7 mouse cellular contexts compared by ENCODE assay signal in genomic region chr16:8637217-8638051, GRCm38 (mm10). TPM values are rescaled to one million over a fixed set of nuclear protein-coding genes. Genes with fewer than 3 reads are reported as not detected.
DNase-seq lines count a peak whose midpoint lies in the region; ATAC-seq lines count a peak whose summit lies in the region.

Gene Pmm2, plus strand, starts transcription at chr16:8637674.
Gene Tmem186, minus strand, starts transcription at chr16:8637712.

- intact Hi-C loops in gastrocnemius, postnatal 36 days (cut with DNase I): loop anchor here (5.0 kb wide), 1 partner anchor 145 kb away; no protein-coding TSS in a partner anchor
- intact Hi-C loops in left cerebral cortex, postnatal 25 days (cut with DNase I): loop anchor here (10.0 kb wide), 1 partner anchor 143 kb away; no protein-coding TSS in a partner anchor

- ATAC-seq in intestine, embryonic 15.5 days: peak; percentile 92

- WGBS in intestine, embryonic 15.5 days: under 1% methylated on average over 59 of the region's 59 CpGs
- WGBS in midbrain, embryonic 10.5 days: under 1% methylated on average over 59 of the region's 59 CpGs

- no peaks in the 10 kb centered on the region for H3K9me3 ChIP-seq in intestine, embryonic 15.5 days
- H3K9me3 ChIP-seq in midbrain, embryonic 10.5 days (replicated peaks): no peaks in the 10 kb centered on the region

- H3K4me2 ChIP-seq in intestine, embryonic 15.5 days (replicated peaks): peak within 1 kb of the TSS; percentile 64

- peak within 1 kb of the TSS; percentile 78 for H3K4me3 ChIP-seq in intestine, embryonic 15.5 days (replicated peaks)
- peak within 1 kb of the TSS; percentile 87 for H3K4me3 ChIP-seq in midbrain, embryonic 10.5 days

- H3K9ac ChIP-seq in intestine, embryonic 15.5 days: peak within 1 kb of the TSS; percentile 89

- DNase-seq in adrenal gland, adult 2 months: peak; percentile 90
- peak; percentile 84 for DNase-seq in embryo, embryonic 11.5 days (ENCODE audit: low read depth, low spot score)
- DNase-seq in gastrocnemius, postnatal 36 days: peak; percentile 76 to 79
- DNase-seq in left cerebral cortex, postnatal 25 days (ENCODE audit: low spot score in 2 of 2): peak; percentile 87 to 96
- peak; percentile 86 for DNase-seq in midbrain, embryonic 10.5 days (ENCODE audit: low spot score)
- peak; percentile 88 for DNase-seq in right cerebral cortex, postnatal 4 days

- peak within 1 kb of the TSS; percentile 92 for H3K27ac ChIP-seq in intestine, embryonic 15.5 days
- H3K27ac ChIP-seq in midbrain, embryonic 10.5 days (replicated peaks): peak within 1 kb of the TSS; percentile 94

- peaks cover 10% of the 10 kb centered on the region; the same call in 1 of the 2 replicates for H3K36me3 ChIP-seq in intestine, embryonic 15.5 days
- peaks cover 43% of the 10 kb centered on the region for H3K36me3 ChIP-seq in midbrain, embryonic 10.5 days

- H3K4me1 ChIP-seq in intestine, embryonic 15.5 days (replicated peaks): peaks cover 23% of the 10 kb centered on the region
- H3K4me1 ChIP-seq in midbrain, embryonic 10.5 days: peaks cover 29% of the 10 kb centered on the region

- H3K27me3 ChIP-seq in intestine, embryonic 15.5 days (replicated peaks): no peaks in the 10 kb centered on the region
- H3K27me3 ChIP-seq in midbrain, embryonic 10.5 days (ENCODE audit: low read depth, poor library complexity, severe bottlenecking): no peaks in the 10 kb centered on the region

RNA-seq across cellular contexts. Expression of gene Pmm2, which starts in this region (rescaled TPM):
- 10 to 100 TPM; 48.1 to 53.8 TPM for total RNA-seq in adrenal gland, adult 2 months (2021)
- polyA plus RNA-seq in adrenal gland, adult 2 months (2012; rRNA removed): 54.1 and 75.1 TPM in 2 replicates
- total RNA-seq in gastrocnemius, postnatal 36 days (2021): 10 to 100 TPM; 16.4 to 18.3 TPM
- 92.0 and 98.9 TPM in 2 replicates for polyA plus RNA-seq in intestine, embryonic 15.5 days (2015; fragmentation: Nextera tagmentation; extraction: Ambion mirVana)
- 10 to 100 TPM; 26.8 to 31.0 TPM for total RNA-seq in left cerebral cortex, postnatal 25 days (2021)
- polyA plus RNA-seq in midbrain, embryonic 10.5 days (2016; fragmentation: Nextera tagmentation; extraction: Ambion mirVana): 50.5 and 51.9 TPM in 2 replicates

RNA-seq across cellular contexts. Expression of gene Tmem186, which starts in this region (rescaled TPM):
- total RNA-seq in adrenal gland, adult 2 months (2021): 10 to 100 TPM; 15.3 to 22.1 TPM
- 15.6 and 16.2 TPM in 2 replicates for polyA plus RNA-seq in adrenal gland, adult 2 months (2012; rRNA removed)
- total RNA-seq in gastrocnemius, postnatal 36 days (2021): 10 to 100 TPM in 1 of 2 experiments, 1 to 10 TPM in 1; 8.9 to 12.5 TPM
- 22.0 and 22.2 TPM in 2 replicates for polyA plus RNA-seq in intestine, embryonic 15.5 days (2015; fragmentation: Nextera tagmentation; extraction: Ambion mirVana)
- total RNA-seq in left cerebral cortex, postnatal 25 days (2021): 10 to 100 TPM; 12.6 to 12.8 TPM
- polyA plus RNA-seq in midbrain, embryonic 10.5 days (2016; fragmentation: Nextera tagmentation; extraction: Ambion mirVana): 25.7 and 27.9 TPM in 2 replicates

Comparison
In these comparisons a context has a peak if more than half of its experiments do, and no peak if none do; other contexts are left out.
1. Peak in every context shown above with its lines: DNase-seq, ATAC-seq, H3K4me3 ChIP-seq and H3K27ac ChIP-seq.